Mouse (Mus musculus) C2C12 (cell line): ENCODE data around the gene Olfml2a.

Experiments
- CEBPB ChIP-seq: IDR thresholded peaks from one replicate; pipeline ENCODE4 v1.6.1; 2011; ENCODE audit warnings: low read depth, mild to moderate bottlenecking, control low read depth, moderate library complexity
- CTCF ChIP-seq: IDR thresholded peaks from one replicate; pipeline ENCODE4 v1.5.1; 2011; ENCODE audit not compliant: control insufficient read depth, insufficient read depth, insufficient read length
- FOSL1 ChIP-seq: IDR thresholded peaks from one replicate; pipeline ENCODE4 v1.8.0; 2011; ENCODE audit warnings: mild to moderate bottlenecking, low read length; ENCODE audit not compliant: poor library complexity, insufficient read depth, severe bottlenecking
- MAX ChIP-seq: IDR thresholded peaks from one replicate; pipeline ENCODE4 v1.6.1; 2011; ENCODE audit warnings: mild to moderate bottlenecking, control low read depth
- MYOD1 ChIP-seq: IDR thresholded peaks from one replicate; pipeline ENCODE4 v1.6.1; 2011; ENCODE audit warnings: low read depth; ENCODE audit not compliant: control insufficient read depth, insufficient read length
- MYOG ChIP-seq: IDR thresholded peaks from one replicate; pipeline ENCODE4 v1.6.1; 2011; ENCODE audit not compliant: control insufficient read depth, insufficient read length; ENCODE audit errors: extremely low read depth
- USF1 ChIP-seq: IDR thresholded peaks from one replicate; pipeline ENCODE4 v1.6.1; 2011; ENCODE audit warnings: low read depth, mild to moderate bottlenecking, control low read depth, moderate library complexity

DNA sequence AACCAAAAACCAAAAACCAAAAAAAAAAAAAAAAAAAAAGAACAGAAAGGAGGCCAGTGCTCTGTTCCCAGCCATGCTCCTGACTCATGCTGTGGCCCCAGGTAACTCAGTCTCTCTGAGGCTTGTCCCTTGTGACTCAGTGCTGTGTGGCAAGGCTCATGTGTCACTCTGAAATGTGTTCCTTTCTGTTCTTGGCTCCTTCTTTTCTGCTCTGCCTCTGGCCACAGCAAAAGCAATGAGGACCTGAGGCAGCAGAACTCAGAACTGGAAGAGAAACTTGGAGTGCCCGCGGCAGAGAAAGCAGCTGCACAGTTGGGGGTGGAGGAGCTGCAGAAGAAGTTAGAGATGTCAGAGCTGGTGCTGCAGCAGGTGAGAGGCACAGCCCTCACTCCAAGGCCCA, 42.4 kb downstream of the Olfml2a start:
- TF ChIP-seq CTCF (no peak), USF1 (no peak), FOSL1 (peak; percentile 55), MAX (no peak), MYOD1 (no peak), MYOG (no peak), CEBPB (peak; percentile 68)
